Mouse (Mus musculus) embryonic facial prominence, embryonic 14.5 days (tissue): ENCODE results near the gene Tbc1d30. TPM values are rescaled to one million over a fixed set of nuclear protein-coding genes. Genes with fewer than 3 reads are reported as not detected.

ENCODE experiments used
- ATAC-seq: fragments of 200-750 bp; cut with Nextera tagmentation; 2 replicates; pipeline ENCODE4 v1.8.0; 2017; ENCODE audit warnings: low read depth, moderate number of reproducible peaks, moderate TSS enrichment
- DNase-seq: peaks from one replicate; pipeline ENCODE4 v3.0.0-alpha.2; 2015; ENCODE audit warnings: low spot score
- H3K27ac ChIP-seq: fragments of 300-500 bp; sonication (generic); replicated peaks from 2 replicates; pipeline ENCODE4 v1.5.1; 2014; ENCODE audit warnings: low read depth, mild to moderate bottlenecking, low read length, moderate library complexity
- H3K27me3 ChIP-seq: fragments of 300-500 bp; sonication (generic); replicated peaks from 2 replicates; pipeline ENCODE4 v1.6.1; 2014; ENCODE audit warnings: low read length; ENCODE audit not compliant: control insufficient read depth, insufficient read depth
- H3K36me3 ChIP-seq: fragments of 300-500 bp; sonication (generic); 2 replicates; pipeline ENCODE4 v1.6.1; 2014; ENCODE audit warnings: low read length, mixed read lengths; ENCODE audit not compliant: control insufficient read depth, insufficient read depth
- H3K4me1 ChIP-seq: fragments of 300-500 bp; sonication (generic); 2 replicates; pipeline ENCODE4 v1.6.1; 2014; ENCODE audit warnings: antibody characterized with exemption, low read length; ENCODE audit not compliant: control insufficient read depth, insufficient read depth
- H3K4me2 ChIP-seq: fragments of 300-500 bp; sonication (generic); 2 replicates; pipeline ENCODE4 v1.6.1; 2014; ENCODE audit warnings: low read depth, mild to moderate bottlenecking, low read length, moderate library complexity, mixed read lengths
- H3K4me3 ChIP-seq: fragments of 300-500 bp; sonication (generic); 2 replicates; pipeline ENCODE4 v1.5.1; 2014; ENCODE audit warnings: low read depth, mild to moderate bottlenecking, low read length
- H3K9ac ChIP-seq: fragments of 300-500 bp; sonication (generic); 2 replicates; pipeline ENCODE4 v1.6.1; 2014; ENCODE audit warnings: low read depth, mild to moderate bottlenecking, low read length, moderate library complexity, mixed read lengths
- H3K9me3 ChIP-seq: fragments of 300-500 bp; sonication (generic); 2 replicates; pipeline ENCODE4 v1.6.1; 2016; ENCODE audit warnings: low read length; ENCODE audit not compliant: control insufficient read depth
- WGBS: fragments of 180-500 bp; shearing (Covaris S2); extraction: QIAGEN DNeasy Blood & Tissue Kit; methylation state at CpG from one replicate; pipeline ENCODE4 v1.1.7; 2014; 5-methylcytosine and 5-hydroxymethylcytosine counted together
- polyA plus RNA-seq: library from polyadenylated mRNA; unstranded; fragments of >200 nt; fragmentation: Nextera tagmentation; extraction: Ambion mirVana; gene quantifications from 2 replicates; pipeline ENCODE4 v1.2.1, GENCODE M21; 2014

Tbc1d30 gene
- polyA plus RNA-seq, 1 experiment from 2014 or later = 2.2 TPM

DNA sequence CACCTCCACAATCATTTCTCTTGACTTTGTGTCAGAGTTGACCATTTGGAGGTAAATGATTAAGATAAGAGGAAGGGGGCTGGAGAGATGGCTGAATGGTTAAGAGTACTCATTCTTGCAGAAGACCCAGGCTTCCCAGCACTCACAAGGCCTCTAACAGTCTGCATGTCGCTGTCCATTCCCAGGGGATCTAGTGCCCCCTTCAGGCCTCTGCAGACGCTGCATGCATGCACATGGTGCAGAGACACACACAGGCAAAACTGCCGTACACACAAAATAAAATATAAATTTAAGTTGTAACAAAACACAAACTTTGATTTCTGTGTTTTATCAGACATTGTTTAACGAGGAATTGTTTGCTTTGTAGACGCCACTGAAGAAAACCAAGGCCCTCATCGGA is 19.7 kb upstream of the Tbc1d30 start:
- no peak overlapping the region for H3K4me2 ChIP-seq
- H3K9me3 ChIP-seq = no peaks in the 10 kb centered on the region
- H3K27ac ChIP-seq = no peak overlapping the region
- ATAC-seq = no peak
- H3K36me3 ChIP-seq = peaks cover 40% of the 10 kb centered on the region
- no peaks in the 10 kb centered on the region for H3K27me3 ChIP-seq
- WGBS = 94% methylated on average over 6 of the region's 6 CpGs
- H3K9ac ChIP-seq = no peak overlapping the region
- H3K4me3 ChIP-seq = no peak overlapping the region
- DNase-seq = no peak
- peaks cover 15% of the 10 kb centered on the region for H3K4me1 ChIP-seq

DNA sequence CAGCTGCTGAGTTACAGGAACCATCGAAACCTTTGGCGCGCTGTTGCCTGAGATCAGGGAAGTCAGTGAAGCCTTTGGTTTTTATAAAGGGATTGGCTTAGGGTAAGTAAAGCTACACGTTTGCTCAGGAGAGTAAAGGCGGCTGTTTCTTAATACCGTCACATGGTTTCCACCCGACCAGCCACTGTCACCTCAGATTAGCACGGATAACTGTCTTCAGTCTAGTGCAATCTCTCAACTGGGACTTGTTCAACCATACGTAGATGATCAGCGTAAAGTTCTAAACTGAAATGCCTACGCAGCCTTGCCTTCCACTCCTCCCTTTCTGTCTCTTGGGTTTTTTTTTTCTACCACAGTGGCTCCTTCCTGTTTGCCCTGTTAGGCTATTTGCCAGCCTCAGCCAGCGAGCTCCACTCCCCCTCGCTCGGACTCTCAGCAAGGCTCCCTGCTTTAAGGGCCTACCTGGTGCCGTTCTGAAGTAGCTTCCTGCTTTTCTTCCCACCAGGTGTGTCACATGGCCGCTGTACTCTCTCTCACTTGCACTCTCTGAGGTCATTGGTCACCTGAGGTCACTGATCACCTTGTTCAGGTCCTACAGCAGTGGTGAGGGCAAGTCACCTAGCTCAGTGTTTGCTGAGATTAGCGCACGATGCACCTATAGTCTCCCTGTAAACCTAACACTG is 17.8 kb upstream of the Tbc1d30 start:
- H3K27ac ChIP-seq = no peak overlapping the region
- WGBS = 85% methylated on average over 18 of the region's 18 CpGs
- peaks cover 33% of the 10 kb centered on the region for H3K36me3 ChIP-seq
- no peaks in the 10 kb centered on the region for H3K27me3 ChIP-seq
- no peak overlapping the region for H3K4me2 ChIP-seq
- no peak overlapping the region for H3K4me3 ChIP-seq
- H3K9ac ChIP-seq = no peak overlapping the region
- peaks cover 16% of the 10 kb centered on the region for H3K4me1 ChIP-seq
- no peaks in the 10 kb centered on the region for H3K9me3 ChIP-seq
- no peak for ATAC-seq
- DNase-seq = no peak

DNA sequence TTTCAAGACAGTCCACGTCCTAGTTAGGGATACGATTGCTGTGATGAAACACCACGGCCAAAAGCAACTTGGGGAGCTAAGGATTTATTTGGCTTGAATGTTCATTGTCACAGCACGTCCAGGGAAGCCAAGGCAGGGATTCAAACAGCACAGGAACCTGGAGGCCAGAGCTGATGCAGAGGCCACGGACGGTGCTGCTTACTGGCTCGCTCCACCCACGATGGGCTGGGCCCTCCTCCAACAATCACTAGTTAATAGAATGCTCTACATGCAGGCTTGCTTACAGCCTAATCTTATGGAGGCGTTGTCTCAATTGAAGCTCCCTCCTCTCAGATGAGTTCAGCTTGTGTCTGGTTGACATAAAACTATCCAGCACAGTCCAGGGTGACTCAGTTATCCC is 16.7 kb upstream of the Tbc1d30 start:
- Histone ChIP-seq H3K4me1 (peaks cover 14% of the 10 kb centered on the region), H3K9ac (no peak overlapping the region), H3K27ac (no peak overlapping the region), H3K4me3 (no peak overlapping the region), H3K4me2 (no peak overlapping the region), H3K36me3 (peaks cover 23% of the 10 kb centered on the region; the same call in 1 of the 2 replicates), H3K27me3 (no peaks in the 10 kb centered on the region), H3K9me3 (no peaks in the 10 kb centered on the region)
- no peak for DNase-seq
- 73% methylated on average over 9 of the region's 9 CpGs for WGBS
- no peak for ATAC-seq

DNA sequence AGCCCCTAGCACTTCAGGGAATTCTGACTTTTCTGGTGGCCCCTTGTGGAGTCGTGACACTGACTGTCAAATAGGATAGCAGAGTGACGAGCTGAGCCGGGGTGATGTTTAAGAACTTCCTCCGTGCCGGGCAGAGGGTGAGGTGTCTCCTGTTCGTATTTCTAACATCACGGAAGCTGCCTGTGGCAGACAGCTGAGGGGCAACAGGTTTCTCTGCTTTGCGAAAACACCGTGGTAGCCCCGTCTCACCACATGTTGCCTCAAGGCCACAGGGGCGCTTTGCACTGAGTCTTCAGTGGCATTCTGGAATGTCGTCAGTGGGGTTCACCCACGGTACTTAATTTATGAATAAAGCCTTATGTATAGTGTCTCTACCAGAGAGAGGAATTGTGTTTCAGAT is 16.2 kb upstream of the Tbc1d30 start:
- ATAC-seq (no peak), DNase-seq (peak; percentile 31)
- no peak overlapping the region for H3K27ac ChIP-seq
- H3K9ac ChIP-seq = no peak overlapping the region
- 61% methylated on average over 13 of the region's 13 CpGs for WGBS
- peaks cover 23% of the 10 kb centered on the region; the same call in 1 of the 2 replicates for H3K36me3 ChIP-seq
- H3K4me2 ChIP-seq = peak overlapping the region; percentile 90; the same call in 1 of the 2 replicates
- peaks cover 14% of the 10 kb centered on the region for H3K4me1 ChIP-seq
- no peaks in the 10 kb centered on the region for H3K9me3 ChIP-seq
- H3K4me3 ChIP-seq = no peak overlapping the region
- H3K27me3 ChIP-seq = no peaks in the 10 kb centered on the region

DNA sequence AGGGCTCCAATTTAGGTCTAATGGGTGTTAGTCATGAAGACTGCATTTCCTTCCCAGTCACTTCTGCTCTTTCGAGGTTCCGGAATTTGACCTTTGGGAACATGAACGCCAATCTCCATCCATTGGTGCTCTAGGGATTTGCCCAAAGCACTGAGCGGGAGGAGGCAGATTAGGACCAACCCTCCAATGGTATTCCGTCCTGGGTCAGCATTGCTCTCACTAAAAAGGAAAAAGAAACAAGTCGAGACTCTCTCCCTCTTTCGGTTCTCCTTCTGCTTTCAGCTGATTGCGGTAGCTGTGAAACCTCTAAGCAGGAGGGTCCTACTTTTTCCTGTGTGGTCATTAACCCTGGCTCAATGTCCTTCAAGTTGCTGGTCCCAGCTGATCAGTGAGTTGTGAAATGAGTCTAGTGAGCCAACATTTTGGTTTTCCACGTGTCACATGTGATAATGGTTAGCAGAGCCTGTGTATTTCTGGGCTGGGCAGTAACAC is 14.7 kb upstream of the Tbc1d30 start:
- H3K4me1 ChIP-seq = peaks cover 14% of the 10 kb centered on the region
- H3K9me3 ChIP-seq = no peaks in the 10 kb centered on the region
- 5% methylated on average over 9 of the region's 9 CpGs for WGBS
- no peak for ATAC-seq
- H3K27ac ChIP-seq = no peak overlapping the region
- peak overlapping the region; percentile 90 for H3K4me2 ChIP-seq
- no peaks in the 10 kb centered on the region for H3K27me3 ChIP-seq
- peak overlapping the region; percentile 81 for H3K9ac ChIP-seq
- H3K4me3 ChIP-seq = peak overlapping the region; percentile 87
- peak; percentile 33 for DNase-seq
- H3K36me3 ChIP-seq = peaks cover 13% of the 10 kb centered on the region; the same call in 1 of the 2 replicates

DNA sequence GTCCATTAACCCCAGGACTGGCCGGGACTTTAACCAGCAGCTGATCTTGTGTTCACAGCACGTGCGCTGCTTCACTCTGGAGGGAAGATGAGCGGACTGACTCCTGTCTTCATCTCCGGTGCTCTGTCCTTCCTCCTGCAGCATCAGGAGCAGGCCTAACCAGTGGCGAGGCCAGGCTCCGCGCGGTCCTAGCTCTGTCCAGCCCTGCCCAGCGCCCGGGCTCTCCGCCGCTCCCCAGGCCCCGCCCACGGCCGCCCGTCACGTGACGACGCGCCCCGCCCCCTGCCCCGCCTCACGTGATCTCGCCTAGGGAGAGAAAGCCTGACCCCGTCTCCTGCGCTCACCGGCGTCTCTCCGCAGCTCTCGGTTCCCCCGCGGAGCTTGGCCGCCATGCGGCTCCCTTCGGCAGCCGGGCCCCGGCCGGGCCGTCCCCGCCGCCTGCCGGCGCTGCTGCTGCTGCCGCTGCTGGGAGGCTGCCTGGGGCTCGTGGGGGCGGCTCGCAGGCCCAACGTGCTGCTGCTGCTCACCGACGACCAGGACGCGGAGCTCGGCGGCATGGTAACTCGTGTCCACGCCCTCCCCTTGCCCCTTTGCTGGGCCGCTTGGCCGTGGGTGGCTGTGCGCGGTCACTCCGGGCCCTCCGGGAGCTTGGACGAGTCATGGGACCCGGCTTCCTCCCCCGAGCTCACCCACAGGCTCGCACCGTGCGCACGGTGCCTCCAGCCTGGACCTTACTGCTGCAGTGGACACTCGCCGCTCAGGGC is 13.9 kb upstream of the Tbc1d30 start, which contains the start of gene Gns:
Gns (plus strand) TSS at position 290 of the 764 bp plus-strand sequence.
- Histone ChIP-seq H3K36me3 (0 out of 2 replicates have a peak, but pooled peaks cover 4% of the 10 kb centered on the region), H3K4me1 (peaks cover 14% of the 10 kb centered on the region), H3K27me3 (no peaks in the 10 kb centered on the region), H3K4me2 (peak within 1 kb of the TSS; percentile 90), H3K27ac (peak within 1 kb of the TSS; percentile 75), H3K9ac (peak within 1 kb of the TSS; percentile 81), H3K4me3 (peak within 1 kb of the TSS; percentile 87), H3K9me3 (no peaks in the 10 kb centered on the region)
- WGBS = under 1% methylated on average over 40 of the region's 72 CpGs
- DNase-seq (peak; percentile 91), ATAC-seq (peak; percentile 97)

DNA sequence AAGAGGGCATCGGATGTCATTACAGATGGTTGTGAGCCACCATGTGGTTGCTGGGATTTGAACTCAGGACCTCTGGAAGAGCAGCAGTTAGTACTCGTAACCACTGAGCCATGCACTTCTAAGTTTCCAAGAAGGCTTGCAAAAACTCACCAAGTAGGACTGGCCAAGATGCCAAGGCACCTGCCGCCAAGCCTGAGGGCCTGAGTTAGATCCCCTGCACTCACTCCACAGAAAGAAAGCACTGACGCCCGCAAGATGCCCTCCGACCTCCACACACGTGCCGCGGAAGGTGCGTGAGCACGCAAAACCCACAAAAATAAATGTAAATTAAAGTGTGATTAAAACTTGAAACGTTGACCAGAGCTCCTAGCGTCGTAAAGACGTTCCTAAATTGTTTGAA is 13.2 kb upstream of the Tbc1d30 start:
- no peak for ATAC-seq
- WGBS = 24% methylated on average over 15 of the region's 15 CpGs
- no peak overlapping the region; the same call in 1 of the 2 replicates for H3K9ac ChIP-seq
- peak overlapping the region; percentile 87 for H3K4me3 ChIP-seq
- peaks cover 14% of the 10 kb centered on the region for H3K4me1 ChIP-seq
- peak overlapping the region; percentile 90 for H3K4me2 ChIP-seq
- H3K9me3 ChIP-seq = no peaks in the 10 kb centered on the region
- no peaks in the 10 kb centered on the region for H3K27me3 ChIP-seq
- H3K36me3 ChIP-seq = no peaks in the 10 kb centered on the region
- no peak overlapping the region for H3K27ac ChIP-seq
- no peak for DNase-seq

DNA sequence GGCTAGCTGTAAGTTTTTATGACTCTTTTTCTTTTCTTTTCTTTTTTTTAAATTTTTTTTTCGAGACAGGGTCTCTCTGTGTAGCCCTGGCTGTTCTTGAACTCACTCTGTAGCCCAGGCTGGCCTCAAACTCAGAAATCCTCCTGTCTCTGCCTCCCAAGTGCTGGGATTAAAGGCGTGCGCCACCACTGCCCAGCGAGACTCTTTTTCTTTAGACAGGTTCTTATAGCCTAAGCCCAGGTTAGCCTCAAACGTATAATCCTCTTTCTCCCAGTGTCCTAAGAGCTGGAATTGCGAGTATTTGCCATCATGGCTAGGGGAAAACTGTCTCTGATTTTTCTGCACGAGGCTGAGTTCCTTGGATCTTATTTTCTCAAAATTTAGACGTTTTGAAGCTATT is 12.1 kb upstream of the Tbc1d30 start:
- H3K36me3 ChIP-seq = no peaks in the 10 kb centered on the region
- no peaks in the 10 kb centered on the region for H3K9me3 ChIP-seq
- H3K4me2 ChIP-seq = no peak overlapping the region
- no peak overlapping the region for H3K9ac ChIP-seq
- ATAC-seq (no peak), DNase-seq (no peak)
- WGBS = 79% methylated on average over 8 of the region's 8 CpGs
- H3K27me3 ChIP-seq = no peaks in the 10 kb centered on the region
- H3K27ac ChIP-seq = no peak overlapping the region
- H3K4me3 ChIP-seq = no peak overlapping the region
- H3K4me1 ChIP-seq = peaks cover 14% of the 10 kb centered on the region
